Mouse (Mus musculus) layer of hippocampus, adult 8-10 months (tissue): ENCODE measurements around the gene Tsc2. TPM values are rescaled to one million over a fixed set of nuclear protein-coding genes. Genes with fewer than 3 reads are reported as not detected.

Source experiments
- DNase-seq, 2 experiments: peaks; one replicate each; pipeline ENCODE4 v3.0.0; 2022; ENCODE audit warnings: low spot score in 2 of 2
- total RNA-seq, 4 experiments: library from RNA; stranded (reverse); gene quantifications; 2 replicates each; pipeline ENCODE4 v1.2.4; 2022

Gene Tsc2
- total RNA-seq, 4 experiments from 2014 or later: 149 to 212 (median 191) TPM

DNA sequence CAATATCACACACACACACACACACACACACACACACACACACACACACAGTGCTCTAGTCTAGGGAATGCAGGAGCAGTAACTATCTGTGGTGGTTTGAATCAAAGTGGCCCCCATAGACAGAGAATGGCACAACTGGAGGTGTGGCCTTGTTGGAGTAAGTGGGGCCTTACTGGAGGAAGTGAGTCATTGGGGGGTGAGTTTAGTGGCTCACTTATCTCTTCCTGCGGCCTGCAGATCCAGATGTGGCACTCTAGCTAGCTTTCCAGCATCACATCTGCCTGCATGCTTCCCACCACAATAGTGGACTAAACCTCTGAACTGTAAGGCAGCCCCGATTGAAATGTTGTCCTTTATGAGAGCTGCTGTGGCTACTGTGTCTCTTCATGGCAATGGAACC lies 21.7 kb downstream of the Tsc2 start:
- DNase-seq: no peak

DNA sequence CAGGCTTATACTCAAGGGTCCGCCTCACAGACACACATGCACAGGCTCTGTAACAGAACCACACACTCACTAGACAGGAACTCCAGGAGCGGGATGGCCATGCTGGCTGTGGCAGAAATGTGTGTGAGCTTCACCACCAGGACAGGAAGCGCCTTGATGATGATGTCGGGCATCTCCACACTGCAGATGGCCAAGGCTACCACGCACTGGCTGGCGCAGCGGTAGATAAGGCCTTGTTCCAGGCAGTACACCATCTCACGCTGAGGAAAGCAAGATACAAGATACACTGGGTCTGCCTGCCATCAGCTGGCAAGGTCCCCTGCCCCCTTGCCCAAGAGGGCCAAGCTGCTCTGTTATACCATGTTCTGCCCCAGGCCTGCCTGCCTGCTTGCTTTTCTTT lies 23.6 kb downstream of the Tsc2 start:
- no peak for DNase-seq

GRCm38 (mm10) chr17:24608370-24608769 lies 24.1 kb downstream of the Tsc2 start:
- DNase-seq: no peak

GRCm38 (mm10) chr17:24604557-24604956 lies 27.9 kb downstream of the Tsc2 start:
- DNase-seq: no peak

DNA sequence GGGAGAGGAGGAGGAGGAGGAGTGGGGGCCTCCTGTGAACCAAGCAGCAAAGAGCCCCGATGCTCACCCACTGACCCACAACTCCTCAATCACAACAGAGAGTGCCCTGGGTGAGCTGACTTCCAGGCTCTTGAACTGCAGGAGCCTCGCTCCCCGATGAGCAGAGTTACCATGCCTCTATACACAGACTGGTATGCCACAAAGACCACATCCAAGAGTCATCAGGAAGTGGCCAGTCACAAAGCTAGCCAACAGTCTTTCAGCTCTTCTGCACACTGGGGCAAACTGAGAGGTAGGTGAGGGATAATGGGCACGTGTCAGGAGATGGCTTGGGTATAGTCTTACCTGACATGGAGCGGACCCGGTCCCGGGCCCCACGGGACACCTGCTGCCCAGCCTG lies 28.5 kb downstream of the Tsc2 start:
- no peak for DNase-seq

DNA sequence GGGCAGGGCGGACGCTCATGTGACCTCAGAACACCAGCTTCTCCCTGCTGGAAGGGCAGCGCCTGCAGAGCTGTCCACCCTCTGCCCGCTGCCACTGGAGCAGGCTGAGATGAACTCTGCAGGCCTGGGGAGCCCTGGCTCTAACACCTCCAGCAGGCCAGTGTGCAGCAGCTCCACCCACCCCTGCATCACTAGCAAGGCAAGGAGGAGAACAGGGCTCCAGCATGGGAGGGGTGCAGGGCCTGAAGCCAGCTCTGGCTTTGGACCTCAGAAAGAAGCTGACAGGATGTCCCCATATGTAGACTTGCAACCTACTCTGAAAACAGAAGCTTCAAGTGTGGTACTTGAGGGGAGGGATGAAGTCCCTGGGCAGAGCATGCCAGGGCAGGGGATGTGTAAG lies 31.9 kb downstream of the Tsc2 start:
- DNase-seq: no peak

DNA sequence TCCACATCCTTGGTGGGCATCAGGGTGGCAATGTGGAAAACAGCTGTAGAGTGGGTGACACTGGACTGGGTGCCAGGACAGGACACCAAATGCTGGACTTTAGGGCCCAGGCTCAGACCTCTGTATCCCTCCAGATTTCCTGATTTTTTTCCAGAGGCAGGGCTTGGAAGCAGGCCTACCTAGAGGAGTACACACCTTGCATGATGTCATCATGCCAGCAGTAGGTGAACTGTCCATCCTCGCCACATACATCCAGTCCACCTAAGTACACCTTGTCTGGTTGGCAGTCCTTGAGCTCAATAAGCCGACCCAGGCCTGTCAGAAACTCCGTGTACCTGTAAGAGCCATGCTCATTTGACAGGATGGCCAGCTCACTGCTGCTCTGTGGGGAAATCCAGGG lies 34.4 kb downstream of the Tsc2 start:
- DNase-seq: no peak

DNA sequence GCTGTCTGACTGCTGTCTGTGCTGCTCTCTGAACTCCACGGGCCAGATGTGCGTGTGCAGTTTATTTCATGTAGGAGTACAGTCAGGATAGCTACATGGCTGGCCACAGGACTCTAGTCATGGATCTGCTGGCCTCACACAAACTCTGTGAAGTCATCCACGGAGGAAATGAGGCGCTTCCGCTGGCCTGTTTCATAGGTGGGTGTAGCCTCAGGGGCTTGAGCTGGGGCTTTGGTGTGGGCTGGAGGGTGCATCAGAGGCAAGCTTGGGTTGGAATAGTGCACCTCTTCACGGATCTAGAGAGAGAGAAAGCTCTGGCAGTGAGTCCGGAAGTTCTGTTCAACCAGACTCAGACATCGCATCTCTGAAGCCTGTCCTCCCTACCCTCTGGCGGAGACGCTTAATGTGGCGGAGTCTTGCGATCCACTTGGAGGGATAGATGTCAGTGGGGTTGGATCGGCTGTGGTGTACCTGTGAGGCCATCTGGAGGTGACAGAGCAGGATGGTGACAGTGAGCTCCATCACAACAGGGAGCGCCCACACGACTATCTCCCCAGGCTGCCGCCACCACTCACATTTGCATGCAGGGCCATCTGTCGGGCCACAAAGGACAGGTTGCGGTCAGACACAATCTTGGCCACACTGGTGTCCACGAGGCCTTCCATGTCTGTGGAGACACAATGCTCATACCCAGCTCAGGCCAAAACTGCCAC lies 35.8 kb downstream of the Tsc2 start:
- DNase-seq: no peak

GRCm38 (mm10) chr17:24596073-24596466 lies 36.4 kb downstream of the Tsc2 start:
- DNase-seq: no peak

DNA sequence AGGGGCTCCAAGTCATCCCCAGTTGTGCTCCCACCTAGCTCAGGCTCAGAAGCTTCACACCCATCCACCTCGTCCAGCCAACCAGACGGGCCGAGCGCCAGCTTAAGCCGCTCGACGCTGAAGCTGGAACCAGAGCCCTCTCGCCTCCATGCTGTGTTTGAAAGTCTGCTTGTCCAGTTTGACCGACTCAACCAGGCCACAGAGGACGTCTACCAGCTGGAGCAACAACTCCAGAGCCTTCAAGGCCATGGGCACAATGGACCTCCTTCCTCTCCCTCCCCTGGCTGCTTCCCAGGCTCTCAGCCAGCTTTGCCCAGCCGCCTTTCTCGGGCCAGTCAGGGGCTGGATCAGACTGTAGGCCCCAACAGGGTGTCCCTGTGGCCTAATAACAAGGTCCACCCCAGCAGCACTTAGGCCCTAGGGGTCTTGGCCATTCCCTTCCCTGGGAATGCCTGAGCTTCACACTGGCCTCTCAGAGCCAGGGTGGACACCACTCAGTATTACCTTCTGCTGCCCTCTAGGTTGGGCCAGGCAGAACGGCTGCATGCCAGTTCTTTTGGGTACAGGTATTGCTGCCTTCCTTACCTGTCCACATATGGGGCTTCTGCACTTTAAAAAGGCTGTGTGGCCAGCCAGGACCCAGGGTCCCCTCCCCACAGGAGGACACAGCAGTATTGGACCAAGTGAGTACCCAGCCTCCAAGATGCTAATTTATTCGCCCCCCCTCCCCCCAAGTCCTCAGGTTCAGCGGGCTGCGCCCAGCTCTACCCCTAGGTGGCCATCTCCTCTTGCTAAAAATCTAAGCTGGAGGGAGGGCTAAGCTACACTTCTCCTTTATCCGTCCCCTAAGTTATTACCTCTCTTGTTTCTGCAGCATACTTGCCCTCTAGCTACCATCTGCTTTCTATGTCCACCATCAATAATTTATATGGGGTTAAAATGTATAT lies 37.0 kb downstream of the Tsc2 start:
- DNase-seq: peak in 1 of 2 experiments; percentile 39

DNA sequence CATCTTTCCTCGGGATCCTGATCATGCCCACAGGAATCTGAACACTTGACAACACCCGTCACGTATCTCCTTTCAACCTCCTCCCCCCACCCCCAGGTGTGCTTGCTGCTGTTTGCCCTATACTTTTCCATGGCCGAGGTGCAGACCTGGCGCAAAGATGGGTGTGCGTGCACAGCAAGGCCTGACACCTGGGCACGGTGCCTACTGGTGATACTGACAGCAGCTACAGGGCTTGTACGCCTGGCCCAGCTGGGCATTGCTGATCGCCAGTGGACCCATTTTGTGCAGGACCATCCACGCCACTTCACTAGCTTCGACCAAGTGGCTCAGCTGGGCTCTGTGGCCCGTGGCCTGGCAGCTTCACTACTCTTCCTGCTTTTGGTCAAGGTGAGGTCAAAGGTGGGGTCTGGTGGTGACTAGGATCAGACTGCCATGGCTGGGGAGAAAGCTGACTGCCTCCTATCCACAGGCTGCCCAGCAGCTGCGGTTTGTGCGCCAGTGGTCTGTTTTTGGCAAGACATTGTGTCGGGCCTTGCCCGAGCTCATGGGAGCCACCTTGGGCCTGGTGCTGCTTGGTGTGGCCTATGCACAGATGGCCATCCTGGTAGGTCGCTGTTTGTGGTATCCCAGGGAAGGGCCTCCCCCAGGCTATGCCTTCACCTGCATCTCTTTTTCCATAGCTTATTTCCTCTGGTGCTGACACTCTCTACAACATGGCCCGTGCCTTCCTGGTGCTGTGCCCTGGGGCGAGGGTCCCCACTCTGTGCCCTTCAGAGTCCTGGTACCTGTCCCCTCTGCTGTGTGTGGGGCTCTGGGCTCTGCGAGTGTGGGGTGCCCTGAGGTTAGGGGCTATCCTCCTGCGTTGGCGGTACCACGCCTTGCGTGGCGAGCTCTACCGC lies 38.2 kb downstream of the Tsc2 start:
- no peak for DNase-seq

DNA sequence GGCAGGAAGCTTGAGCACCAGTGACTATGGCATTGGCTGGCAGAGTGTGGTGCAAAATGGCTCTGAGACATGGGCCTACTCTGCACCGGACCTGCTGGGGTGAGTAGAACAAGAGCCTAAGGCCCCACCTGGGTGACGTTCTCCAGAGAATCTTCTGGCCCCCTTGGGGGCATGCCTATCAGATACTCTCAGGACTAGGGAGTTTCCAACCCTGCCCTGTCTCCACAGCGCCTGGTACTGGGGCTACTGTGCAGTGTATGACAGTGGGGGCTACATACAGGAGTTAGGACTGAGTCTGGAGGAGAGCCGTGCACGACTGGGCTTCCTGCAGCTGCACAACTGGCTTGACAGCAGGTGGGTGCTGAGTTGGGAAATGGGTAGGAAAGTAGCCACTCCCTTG lies 39.2 kb downstream of the Tsc2 start:
- no peak for DNase-seq

DNA sequence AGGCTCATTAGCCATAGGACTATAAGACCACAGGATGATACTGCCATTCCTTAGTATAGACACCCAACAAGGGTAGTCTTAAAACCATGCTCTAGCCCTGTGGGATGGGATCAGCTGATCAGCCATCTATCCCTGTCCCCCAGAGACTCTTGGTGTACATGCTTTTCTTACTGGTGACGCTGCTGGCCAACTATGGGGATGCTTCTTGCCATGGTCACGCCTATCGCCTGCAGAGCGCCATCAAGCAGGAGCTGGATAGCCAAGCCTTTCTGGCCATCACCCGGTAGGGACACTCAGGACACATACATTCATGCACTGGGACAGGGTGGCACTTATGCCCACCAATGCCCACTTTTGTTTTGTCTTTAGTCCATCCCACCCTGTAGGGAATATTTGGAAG lies 40.7 kb downstream of the Tsc2 start:
- DNase-seq: no peak

DNA sequence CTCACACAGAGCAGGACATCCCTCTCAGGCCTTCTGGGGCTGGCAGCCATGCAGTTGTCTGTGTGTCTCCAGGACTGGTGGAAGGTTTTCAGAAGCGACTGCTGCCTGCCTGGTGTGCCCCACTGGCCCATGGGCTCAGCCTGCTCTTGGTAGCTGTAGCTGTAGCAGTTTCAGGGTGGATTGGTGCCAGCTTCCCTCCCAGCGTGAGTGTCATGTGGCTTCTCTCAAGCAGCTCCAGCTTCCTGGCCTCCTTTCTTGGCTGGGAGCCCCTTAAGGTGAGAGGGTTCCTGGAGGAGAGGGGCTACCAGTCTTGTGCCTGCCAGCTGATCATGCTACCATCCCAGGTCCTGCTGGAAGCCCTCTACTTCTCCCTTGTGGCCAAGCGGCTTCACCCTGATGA lies 41.5 kb downstream of the Tsc2 start:
- DNase-seq: no peak

- DNase-seq: no peak
These were observed 45.9 kb downstream of the Tsc2 start for GRCm38 (mm10) chr17:24586532-24586931.

- no peak for DNase-seq
These were observed 47.9 kb downstream of the Tsc2 start for GRCm38 (mm10) chr17:24584520-24584919.

- DNase-seq: no peak
These were observed 48.6 kb downstream of the Tsc2 start for GRCm38 (mm10) chr17:24583599-24584460.

DNA sequence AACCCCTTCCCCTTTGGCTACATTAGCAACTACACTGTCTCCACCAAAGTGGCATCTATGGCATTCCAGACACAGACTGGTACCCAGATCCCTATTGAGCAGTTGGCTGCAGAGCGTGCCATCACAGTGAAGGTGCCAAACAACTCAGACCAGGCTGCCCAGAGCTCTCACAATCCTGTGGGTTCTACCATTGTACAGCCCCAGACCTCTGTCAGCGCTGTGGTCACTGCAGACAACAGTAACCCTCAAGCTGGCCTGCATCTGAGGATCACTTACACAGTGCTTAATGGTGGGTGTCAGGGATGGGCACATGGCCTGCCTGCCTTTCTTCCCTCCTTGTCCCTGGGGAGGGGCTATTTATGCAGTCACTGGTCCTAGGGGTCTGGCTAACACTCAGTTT lies 52.1 kb downstream of the Tsc2 start:
- no peak for DNase-seq

GRCm38 (mm10) chr17:24579532-24579931 lies 52.9 kb downstream of the Tsc2 start:
- no peak for DNase-seq

- DNase-seq: no peak
These were observed 58.6 kb downstream of the Tsc2 start for GRCm38 (mm10) chr17:24573811-24574210.
